Mouse (Mus musculus): ENCODE data around the gene 1700016D06Rik. TPM values are rescaled to one million over a fixed set of nuclear protein-coding genes. Genes with fewer than 3 reads are reported as not detected.

1700016D06Rik gene
- polyA plus RNA-seq, 1 experiment, result not detected

GRCm38 (mm10) chr8:11727273-11727650 lies 26.4 kb upstream of the 1700016D06Rik start:
- Histone ChIP-seq H3K27ac (ENCODE audit: insufficient read depth, low read length) (no peak overlapping the region), H3K9me3 (replicated peaks; ENCODE audit: control insufficient read depth, insufficient read depth, low read length, poor library complexity, severe bottlenecking) (no peaks in the 10 kb centered on the region), H3K4me3 (ENCODE audit: low read depth, low read length) (peak overlapping the region; percentile 62), H3K9ac (ENCODE audit: low read depth, poor library complexity, severe bottlenecking) (peak overlapping the region; percentile 94), H3K36me3 (ENCODE audit: control insufficient read depth, insufficient read depth, low read length, poor library complexity, severe bottlenecking) (no peaks in the 10 kb centered on the region), H3K4me1 (ENCODE audit: control insufficient read depth, insufficient read depth, low read length) (no peaks in the 10 kb centered on the region), H3K27me3 (ENCODE audit: control insufficient read depth, insufficient read depth, low read length, poor library complexity, severe bottlenecking) (peaks cover 5% of the 10 kb centered on the region; the same call in 1 of the 2 replicates)
- TF ChIP-seq POLR2A (IDR thresholded peaks at IDR 0.05; ENCODE audit: insufficient read depth, low read length), result no peak
- no peak for TF ChIP-seq EP300 (IDR thresholded peaks at IDR 0.05; ENCODE audit: insufficient read depth, low read depth, low read length)
- TF ChIP-seq CTCF (IDR thresholded peaks at IDR 0.05; ENCODE audit: low read depth, low read length), result no peak

DNA sequence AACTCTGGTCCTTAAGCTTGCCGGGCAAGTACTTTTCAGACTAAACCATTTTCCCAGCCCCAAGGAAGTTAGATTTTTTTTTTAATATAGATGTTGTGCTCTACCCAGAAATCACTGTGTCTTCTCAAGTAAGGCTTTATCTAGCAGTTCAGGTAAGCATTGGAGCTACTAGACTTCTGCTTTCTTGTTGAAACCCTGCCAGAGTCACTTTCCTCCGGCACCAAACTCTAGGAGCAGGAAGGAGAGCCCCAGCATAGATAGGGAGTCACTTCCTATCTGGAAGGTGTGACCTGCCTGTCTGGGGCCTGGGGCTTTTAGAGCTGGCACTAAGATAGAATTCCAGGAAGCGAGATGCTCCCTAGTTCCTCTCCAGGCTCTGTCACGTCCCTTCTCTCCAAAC lies 16.3 kb upstream of the 1700016D06Rik start:
- Histone ChIP-seq H3K4me3 (ENCODE audit: low read depth, low read length) (no peak overlapping the region), H3K36me3 (ENCODE audit: control insufficient read depth, insufficient read depth, low read length, poor library complexity, severe bottlenecking) (no peaks in the 10 kb centered on the region), H3K9ac (ENCODE audit: low read depth, poor library complexity, severe bottlenecking) (no peak overlapping the region), H3K4me1 (ENCODE audit: control insufficient read depth, insufficient read depth, low read length) (no peaks in the 10 kb centered on the region), H3K27me3 (ENCODE audit: control insufficient read depth, insufficient read depth, low read length, poor library complexity, severe bottlenecking) (no peaks in the 10 kb centered on the region), H3K9me3 (replicated peaks; ENCODE audit: control insufficient read depth, insufficient read depth, low read length, poor library complexity, severe bottlenecking) (no peaks in the 10 kb centered on the region), H3K27ac (ENCODE audit: insufficient read depth, low read length) (no peak overlapping the region)
- TF ChIP-seq POLR2A (IDR thresholded peaks at IDR 0.05; ENCODE audit: insufficient read depth, low read length) (no peak), CTCF (IDR thresholded peaks at IDR 0.05; ENCODE audit: low read depth, low read length) (no peak), EP300 (IDR thresholded peaks at IDR 0.05; ENCODE audit: insufficient read depth, low read depth, low read length) (no peak)

- TF ChIP-seq CTCF (IDR thresholded peaks at IDR 0.05; ENCODE audit: low read depth, low read length) (peak; percentile 73), POLR2A (IDR thresholded peaks at IDR 0.05; ENCODE audit: insufficient read depth, low read length) (no peak)
- Histone ChIP-seq H3K4me3 (ENCODE audit: low read depth, low read length) (no peak overlapping the region), H3K27ac (ENCODE audit: insufficient read depth, low read length) (no peak overlapping the region)
Measured at GRCm38 (mm10) chr8:11712244-11712643, 11.4 kb upstream of the 1700016D06Rik start.

GRCm38 (mm10) chr8:11710415-11710814 lies 9.6 kb upstream of the 1700016D06Rik start:
- no peak overlapping the region for H3K9ac ChIP-seq (ENCODE audit: low read depth, poor library complexity, severe bottlenecking)
- no peaks in the 10 kb centered on the region for H3K4me1 ChIP-seq (ENCODE audit: control insufficient read depth, insufficient read depth, low read length)
- H3K27me3 ChIP-seq (ENCODE audit: control insufficient read depth, insufficient read depth, low read length, poor library complexity, severe bottlenecking), result no peaks in the 10 kb centered on the region

More at GRCm38 (mm10) chr8:11712244-11712643, 11.4 kb upstream of the 1700016D06Rik start:
- Histone ChIP-seq H3K27me3 (ENCODE audit: control insufficient read depth, insufficient read depth, low read length, poor library complexity, severe bottlenecking) (no peaks in the 10 kb centered on the region), H3K9me3 (replicated peaks; ENCODE audit: control insufficient read depth, insufficient read depth, low read length, poor library complexity, severe bottlenecking) (no peaks in the 10 kb centered on the region), H3K36me3 (ENCODE audit: control insufficient read depth, insufficient read depth, low read length, poor library complexity, severe bottlenecking) (no peaks in the 10 kb centered on the region), H3K4me1 (ENCODE audit: control insufficient read depth, insufficient read depth, low read length) (no peaks in the 10 kb centered on the region), H3K9ac (ENCODE audit: low read depth, poor library complexity, severe bottlenecking) (no peak overlapping the region)

GRCm38 (mm10) chr8:11709542-11709941 lies 8.7 kb upstream of the 1700016D06Rik start:
- Histone ChIP-seq H3K4me3 (ENCODE audit: low read depth, low read length) (no peak overlapping the region), H3K27ac (ENCODE audit: insufficient read depth, low read length) (no peak overlapping the region), H3K9ac (ENCODE audit: low read depth, poor library complexity, severe bottlenecking) (no peak overlapping the region), H3K4me1 (ENCODE audit: control insufficient read depth, insufficient read depth, low read length) (no peaks in the 10 kb centered on the region), H3K36me3 (ENCODE audit: control insufficient read depth, insufficient read depth, low read length, poor library complexity, severe bottlenecking) (no peaks in the 10 kb centered on the region), H3K9me3 (replicated peaks; ENCODE audit: control insufficient read depth, insufficient read depth, low read length, poor library complexity, severe bottlenecking) (no peaks in the 10 kb centered on the region), H3K27me3 (ENCODE audit: control insufficient read depth, insufficient read depth, low read length, poor library complexity, severe bottlenecking) (no peaks in the 10 kb centered on the region)
- TF ChIP-seq POLR2A (IDR thresholded peaks at IDR 0.05; ENCODE audit: insufficient read depth, low read length) (no peak), EP300 (IDR thresholded peaks at IDR 0.05; ENCODE audit: insufficient read depth, low read depth, low read length) (no peak), CTCF (IDR thresholded peaks at IDR 0.05; ENCODE audit: low read depth, low read length) (no peak)

More at GRCm38 (mm10) chr8:11710415-11710814, 9.6 kb upstream of the 1700016D06Rik start:
- Histone ChIP-seq H3K9me3 (replicated peaks; ENCODE audit: control insufficient read depth, insufficient read depth, low read length, poor library complexity, severe bottlenecking) (no peaks in the 10 kb centered on the region), H3K36me3 (ENCODE audit: control insufficient read depth, insufficient read depth, low read length, poor library complexity, severe bottlenecking) (no peaks in the 10 kb centered on the region), H3K4me3 (ENCODE audit: low read depth, low read length) (no peak overlapping the region), H3K27ac (ENCODE audit: insufficient read depth, low read length) (no peak overlapping the region)
- TF ChIP-seq CTCF (IDR thresholded peaks at IDR 0.05; ENCODE audit: low read depth, low read length), result no peak
- TF ChIP-seq EP300 (IDR thresholded peaks at IDR 0.05; ENCODE audit: insufficient read depth, low read depth, low read length), result no peak
- no peak for TF ChIP-seq POLR2A (IDR thresholded peaks at IDR 0.05; ENCODE audit: insufficient read depth, low read length)

DNA sequence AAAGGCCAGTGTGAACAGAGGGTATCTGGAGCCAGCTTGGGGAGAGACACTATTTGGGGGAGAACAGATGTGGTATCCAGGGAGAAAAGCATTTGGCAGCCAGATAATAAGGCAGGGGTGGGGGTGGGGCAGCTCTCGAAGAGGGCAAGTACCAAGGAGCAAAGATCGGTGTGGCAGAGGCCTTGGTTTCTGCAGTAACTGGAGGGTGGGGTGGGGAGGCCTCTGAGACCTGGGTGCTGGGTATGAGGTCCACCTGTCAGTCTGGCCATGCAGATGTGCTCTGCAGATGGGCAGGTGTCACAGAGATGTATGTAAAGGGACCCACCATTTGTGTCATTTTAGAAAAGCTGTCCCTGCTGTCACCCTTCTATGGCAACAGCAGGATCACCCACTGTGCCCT lies 8.0 kb upstream of the 1700016D06Rik start:
- Histone ChIP-seq H3K4me3 (ENCODE audit: low read depth, low read length) (no peak overlapping the region), H3K9me3 (replicated peaks; ENCODE audit: control insufficient read depth, insufficient read depth, low read length, poor library complexity, severe bottlenecking) (no peaks in the 10 kb centered on the region)
- TF ChIP-seq CTCF (IDR thresholded peaks at IDR 0.05; ENCODE audit: low read depth, low read length) (no peak), POLR2A (IDR thresholded peaks at IDR 0.05; ENCODE audit: insufficient read depth, low read length) (no peak), EP300 (IDR thresholded peaks at IDR 0.05; ENCODE audit: insufficient read depth, low read depth, low read length) (no peak)

More for the DNA sequence above, 8.0 kb upstream of the 1700016D06Rik start:
- Histone ChIP-seq H3K9ac (ENCODE audit: low read depth, poor library complexity, severe bottlenecking) (no peak overlapping the region), H3K36me3 (ENCODE audit: control insufficient read depth, insufficient read depth, low read length, poor library complexity, severe bottlenecking) (no peaks in the 10 kb centered on the region), H3K4me1 (ENCODE audit: control insufficient read depth, insufficient read depth, low read length) (no peaks in the 10 kb centered on the region), H3K27ac (ENCODE audit: insufficient read depth, low read length) (no peak overlapping the region), H3K27me3 (ENCODE audit: control insufficient read depth, insufficient read depth, low read length, poor library complexity, severe bottlenecking) (no peaks in the 10 kb centered on the region)

All from ES-Bruce4 (cell line).